Mouse (Mus musculus): ENCODE measurements around the gene Thap7. TPM values are rescaled to one million over a fixed set of nuclear protein-coding genes. Genes with fewer than 3 reads are reported as not detected.
"Not testable (repeated sequence)": the region's sequence is repeated elsewhere in the genome, so short reads cannot be mapped to it uniquely, and the experiment has no call there.

The Thap7 gene
- polyA plus RNA-seq (2012; rRNA removed), result 79.7 and 91.9 TPM in 2 replicates

DNA sequence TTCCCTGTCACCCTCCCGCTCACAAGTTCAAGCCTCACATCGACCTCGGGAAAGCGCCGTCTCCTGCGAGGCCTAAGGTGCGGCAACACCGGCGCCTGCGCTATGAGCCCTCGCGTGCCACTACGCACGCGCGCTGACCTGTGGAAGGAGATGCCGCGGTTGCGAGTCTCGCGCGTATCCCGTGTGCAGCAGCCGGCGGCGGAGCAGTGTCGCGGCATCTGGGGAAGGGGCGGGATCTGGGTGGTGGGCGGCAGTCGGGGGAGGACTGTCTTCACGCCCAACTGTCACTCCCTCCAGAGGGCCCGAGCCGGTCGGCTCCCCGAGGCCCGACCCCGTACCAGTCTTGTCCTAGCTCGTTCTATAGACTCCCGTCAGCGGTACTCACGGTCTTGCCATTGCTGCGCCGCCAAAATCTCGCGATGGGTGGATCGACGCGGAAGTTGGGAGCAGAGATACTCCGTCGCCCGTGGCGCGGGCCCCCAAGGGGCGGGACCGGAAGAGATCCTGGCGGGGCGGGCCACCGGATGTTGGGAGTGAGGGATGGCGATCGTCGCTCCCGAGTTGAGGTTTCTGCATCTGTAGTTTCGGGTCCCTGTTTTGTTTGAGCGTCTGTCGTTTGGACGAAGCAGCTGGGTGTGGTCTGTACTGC lies at the start of gene Thap7:
TSS of gene Thap7 (minus strand) at position 497 of the 649 bp plus-strand sequence.
- DNase-seq (ENCODE audit: low read depth), result no peak

DNA sequence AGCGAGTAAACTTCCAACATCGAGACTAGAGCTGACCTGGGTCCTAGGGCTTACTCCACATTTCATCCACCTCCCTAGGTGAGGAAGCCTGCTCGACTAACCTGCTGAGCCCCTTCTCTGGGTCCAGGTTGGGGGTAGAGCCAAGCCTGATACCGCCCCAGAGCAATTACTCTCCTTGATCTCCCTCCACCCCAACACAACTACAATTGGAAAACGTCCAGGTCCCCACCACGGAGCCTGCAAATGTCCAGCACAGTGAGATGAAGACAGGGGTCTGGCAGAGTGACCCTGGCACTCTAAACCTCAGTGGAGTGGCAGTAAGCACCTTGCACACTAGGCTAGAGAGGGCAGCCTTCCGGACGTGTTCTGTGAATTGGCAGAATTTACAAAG lies 45.9 kb upstream of the Thap7 start:
- DNase-seq (ENCODE audit: low read depth), result no peak

DNA sequence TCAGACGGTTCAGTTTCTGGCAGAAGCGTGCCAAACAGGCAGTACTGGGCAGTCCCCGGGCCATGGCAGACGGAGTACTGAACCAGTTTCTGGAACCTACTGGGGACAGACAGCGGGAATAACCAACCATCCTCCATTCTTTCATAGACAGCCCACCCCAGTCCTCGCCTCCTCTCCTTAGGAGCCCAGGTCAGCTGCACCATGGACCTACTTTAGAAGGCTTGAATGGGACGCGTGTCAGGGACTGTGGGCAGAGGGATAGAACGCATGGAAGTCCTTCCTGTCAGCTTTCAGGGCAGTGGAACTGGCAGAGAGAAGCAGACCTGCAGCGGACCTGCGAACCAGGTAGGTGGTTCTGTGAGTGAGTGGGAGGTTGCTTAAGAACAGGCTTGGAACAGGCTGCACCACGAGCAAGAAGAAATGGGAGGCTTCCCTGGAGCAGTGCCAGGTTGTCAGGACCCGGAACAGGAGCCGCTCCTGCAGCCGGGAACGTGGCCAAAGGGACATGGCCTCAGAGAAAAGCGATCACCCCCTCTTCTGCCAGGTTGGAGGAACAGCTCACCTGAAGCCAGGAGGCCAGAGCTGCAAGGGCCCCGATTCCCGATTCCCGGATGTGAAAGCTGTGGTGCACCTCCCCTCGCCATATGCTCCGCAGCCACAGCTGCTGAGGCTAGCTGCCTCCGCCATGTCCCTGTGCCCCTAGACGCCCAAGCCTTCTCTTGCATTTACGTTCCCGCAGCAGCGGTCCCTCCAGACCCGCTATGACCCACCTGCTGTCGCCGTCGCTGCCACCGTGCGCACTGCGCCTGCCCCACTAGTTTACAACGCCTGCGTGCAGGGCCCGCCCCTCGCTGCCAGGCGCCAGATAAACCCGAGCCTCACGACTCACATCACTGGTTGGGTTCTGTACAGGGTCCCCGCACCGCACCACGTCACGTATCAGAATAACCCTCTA lies 45.2 kb upstream of the Thap7 start:
- DNase-seq (ENCODE audit: low read depth), result peak; percentile 51

DNA sequence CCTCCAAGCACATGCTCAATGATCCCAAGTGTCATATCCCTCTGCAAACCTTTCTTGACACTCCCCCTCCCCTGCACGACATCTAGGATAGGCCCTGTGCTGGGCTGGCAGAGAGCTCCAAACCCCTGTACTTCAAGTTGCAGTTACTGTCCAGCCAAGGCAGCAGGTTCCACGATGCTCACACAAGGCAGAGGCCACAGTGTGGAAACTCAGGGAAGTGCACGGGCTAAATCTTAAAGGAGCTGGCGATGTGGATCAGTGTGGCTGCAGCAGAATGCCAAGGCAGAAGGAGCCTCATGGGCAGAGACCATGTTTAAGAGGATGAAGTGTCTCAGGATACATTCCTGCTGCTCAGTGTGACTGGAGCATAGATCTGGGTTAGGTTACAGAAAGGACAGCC lies 35.2 kb upstream of the Thap7 start:
- no peak for DNase-seq (ENCODE audit: low read depth)

DNA sequence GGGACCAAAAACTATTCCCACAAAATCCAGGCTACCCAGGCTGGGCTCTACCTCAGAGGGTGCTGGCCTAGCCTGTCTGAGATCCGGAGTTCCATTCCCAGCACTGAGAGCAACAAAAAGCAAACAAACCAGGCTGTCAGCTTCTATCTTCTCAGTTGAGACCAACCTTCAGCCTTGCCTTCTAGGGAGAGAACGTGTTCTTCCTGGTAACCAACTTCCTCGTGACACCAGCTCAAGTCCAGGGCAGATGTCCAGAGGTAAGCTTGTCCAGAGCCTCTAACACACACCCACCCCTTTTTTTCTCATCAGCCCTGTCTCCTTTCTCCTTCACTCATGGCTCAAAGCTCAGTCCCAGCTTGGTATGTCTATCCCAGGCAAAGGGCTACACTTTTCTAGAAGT lies 33.8 kb upstream of the Thap7 start:
- DNase-seq (ENCODE audit: low read depth), result no peak

DNA sequence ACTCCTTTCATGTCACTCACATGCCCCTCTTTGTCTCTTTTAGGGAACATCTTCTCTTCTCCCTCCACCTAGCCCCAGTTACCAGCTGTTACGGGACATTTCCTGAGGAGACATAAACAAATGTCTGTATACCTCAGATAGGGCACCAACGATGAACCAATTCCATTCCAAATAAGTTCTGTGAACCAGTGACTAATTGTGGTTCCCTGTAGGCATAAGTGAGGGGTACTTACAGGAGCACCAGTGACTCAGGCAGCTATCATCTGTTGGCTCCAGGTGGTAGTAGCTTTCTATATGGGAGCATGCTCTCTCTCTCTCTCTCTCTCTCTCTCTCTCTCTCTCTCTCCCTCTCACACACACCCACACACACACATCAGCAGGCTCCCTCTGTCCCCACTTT lies 33.3 kb upstream of the Thap7 start:
- no peak for DNase-seq (ENCODE audit: low read depth)

DNA sequence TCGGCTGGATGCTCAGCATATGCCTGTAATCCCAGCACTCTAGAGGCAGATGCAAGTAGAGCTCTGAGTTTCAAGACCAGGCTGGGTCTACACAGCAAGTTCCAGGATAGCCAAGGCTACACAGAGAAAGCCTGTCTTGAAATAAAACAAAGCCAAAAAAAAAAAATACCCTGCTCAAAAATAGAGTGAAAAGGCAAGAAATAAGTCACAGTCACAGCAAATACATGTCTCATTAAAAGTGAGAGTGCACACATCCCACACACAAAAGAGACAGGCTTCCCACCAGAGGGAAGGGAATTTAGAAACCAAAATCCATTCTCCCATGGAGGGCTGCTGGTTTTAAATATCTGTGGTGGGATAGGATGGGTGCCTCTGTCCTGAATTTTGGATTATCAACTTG lies 32.6 kb upstream of the Thap7 start:
- no peak for DNase-seq (ENCODE audit: low read depth)

DNA sequence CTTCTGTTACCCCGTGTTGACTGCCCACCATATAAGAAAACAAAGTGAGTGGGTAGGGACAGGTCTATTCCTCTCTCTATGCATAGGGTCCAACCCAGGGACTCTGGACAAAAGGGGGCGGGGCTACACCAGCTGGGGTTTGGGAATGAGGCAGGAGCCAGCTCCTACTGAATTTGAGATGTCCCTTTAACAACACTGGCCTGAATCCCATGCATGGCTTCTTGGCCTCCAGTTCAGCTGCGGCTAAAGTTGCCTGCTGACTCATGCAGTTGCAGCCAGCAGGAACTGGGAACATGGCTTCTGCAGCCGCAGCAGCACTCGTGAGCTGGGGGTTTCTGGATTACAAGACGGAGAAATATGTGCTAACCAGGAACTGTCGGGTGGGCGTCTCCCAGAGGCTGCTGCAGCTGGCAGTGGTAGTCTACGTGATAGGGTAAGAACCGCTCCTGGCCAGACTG lies 30.8 kb upstream of the Thap7 start, which contains the start of gene P2rx6:
TSS of gene P2rx6 (plus strand) at position 135 of the 458 bp plus-strand sequence.
- no peak for DNase-seq (ENCODE audit: low read depth)

DNA sequence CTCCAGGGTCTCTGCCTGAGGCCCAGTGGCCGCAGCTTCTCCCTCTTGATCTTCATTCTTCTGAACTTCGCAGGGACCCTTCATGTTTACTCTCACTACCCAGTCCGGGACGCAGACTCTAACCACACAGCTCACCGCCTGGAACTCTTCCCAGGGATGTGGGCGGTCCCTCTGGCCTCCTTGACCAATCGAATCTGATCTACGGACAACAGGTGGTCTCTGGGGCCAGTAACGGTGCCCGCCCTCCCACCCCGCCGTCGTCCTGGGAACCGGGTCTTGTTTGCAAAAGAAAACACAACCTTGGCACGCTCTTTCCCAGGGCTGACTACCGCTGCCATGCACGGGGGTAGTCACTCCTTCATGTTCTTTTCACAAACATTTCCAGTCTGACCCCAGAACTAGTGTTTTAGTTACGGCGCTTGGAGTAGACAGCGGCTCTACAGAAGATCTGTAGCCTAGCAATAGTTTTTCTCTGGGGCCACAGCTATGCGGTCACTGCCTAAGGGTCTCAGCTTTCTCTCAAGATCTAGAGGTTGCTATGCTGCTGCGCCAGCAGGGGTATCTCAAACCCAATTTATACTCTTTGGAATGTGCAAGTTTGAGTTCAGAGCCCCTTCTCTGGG lies 30.3 kb upstream of the Thap7 start, which contains the start of gene Lrrc74b:
TSS of gene Lrrc74b (minus strand) at position 120 of the 623 bp plus-strand sequence.
- no peak for DNase-seq (ENCODE audit: low read depth)

DNA sequence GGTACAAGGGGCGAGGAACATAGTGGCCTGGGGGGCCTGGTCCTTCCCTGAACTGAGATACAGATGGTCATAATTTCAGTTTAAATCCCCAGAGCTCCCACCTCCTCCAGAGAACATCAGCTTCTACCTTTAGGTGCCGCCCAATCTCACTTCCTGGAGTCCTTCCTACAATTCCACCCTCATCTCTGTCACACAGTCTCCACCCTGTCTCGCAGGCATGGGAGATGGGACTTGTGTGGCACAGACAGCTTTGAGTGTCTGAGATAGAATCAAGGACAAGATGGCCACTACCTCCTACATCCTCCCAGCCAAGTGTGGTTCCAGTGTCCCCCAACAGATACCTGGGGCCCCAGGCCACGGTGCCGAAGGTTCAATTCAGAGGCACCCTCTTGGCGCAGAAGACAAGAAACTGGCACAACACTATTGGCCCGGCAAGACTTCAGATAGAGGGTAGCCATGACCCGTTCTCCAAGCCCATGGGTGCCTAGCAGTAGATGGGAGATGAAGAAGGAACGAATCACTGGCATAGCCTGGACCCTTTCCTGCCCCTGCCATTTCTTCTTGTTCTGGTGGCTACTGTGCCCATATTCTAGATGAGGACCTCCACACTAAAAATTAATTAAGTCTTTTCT lies 28.6 kb upstream of the Thap7 start:
- DNase-seq (ENCODE audit: low read depth), result no peak

DNA sequence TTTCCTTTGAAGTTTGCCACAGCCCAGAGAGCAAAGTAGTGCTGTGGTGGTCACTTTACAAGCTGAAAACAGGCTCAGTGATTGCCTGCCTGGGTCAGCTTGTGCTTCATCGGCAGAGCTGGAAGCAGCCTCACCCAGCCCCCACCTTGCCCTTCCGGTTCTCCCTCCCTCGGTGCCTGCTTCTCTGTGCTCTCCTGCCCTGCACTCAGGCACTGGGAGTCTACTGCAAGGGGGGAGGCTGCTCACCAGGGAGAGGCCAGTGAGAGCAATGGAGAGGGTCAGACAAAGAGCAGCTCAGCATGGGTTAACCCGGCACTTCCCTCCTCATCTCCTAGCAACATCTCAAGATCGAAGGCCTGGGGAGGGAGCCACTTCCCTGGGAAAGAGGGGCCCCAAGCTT lies 27.9 kb upstream of the Thap7 start:
- DNase-seq (ENCODE audit: low read depth), result no peak

DNA sequence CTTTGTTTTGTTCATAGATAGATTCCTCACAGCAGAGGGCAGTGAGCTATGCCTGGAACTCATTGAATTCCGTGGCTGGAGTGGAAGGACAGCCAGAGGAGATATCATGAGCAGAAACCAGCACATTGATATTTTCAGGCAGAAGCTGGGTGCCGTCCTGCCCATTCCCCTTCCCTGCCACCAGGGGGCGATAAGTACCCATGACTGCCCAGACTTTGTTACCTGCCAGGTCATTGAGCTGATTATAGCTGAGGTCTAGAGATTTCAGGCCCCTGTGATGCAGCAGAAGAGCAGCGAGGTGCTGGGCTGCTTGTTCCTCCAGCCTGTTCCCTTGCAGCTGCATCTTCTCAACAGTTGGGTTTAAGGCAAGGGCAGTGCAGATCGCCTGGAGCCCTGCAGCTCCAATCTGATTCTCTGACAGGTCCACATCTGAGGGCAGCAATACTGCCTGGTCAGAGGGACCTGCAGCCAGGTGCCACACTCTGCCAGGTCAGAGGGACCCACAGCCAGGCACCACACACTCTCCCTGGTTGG lies 27.1 kb upstream of the Thap7 start:
- DNase-seq (ENCODE audit: low read depth), result no peak

DNA sequence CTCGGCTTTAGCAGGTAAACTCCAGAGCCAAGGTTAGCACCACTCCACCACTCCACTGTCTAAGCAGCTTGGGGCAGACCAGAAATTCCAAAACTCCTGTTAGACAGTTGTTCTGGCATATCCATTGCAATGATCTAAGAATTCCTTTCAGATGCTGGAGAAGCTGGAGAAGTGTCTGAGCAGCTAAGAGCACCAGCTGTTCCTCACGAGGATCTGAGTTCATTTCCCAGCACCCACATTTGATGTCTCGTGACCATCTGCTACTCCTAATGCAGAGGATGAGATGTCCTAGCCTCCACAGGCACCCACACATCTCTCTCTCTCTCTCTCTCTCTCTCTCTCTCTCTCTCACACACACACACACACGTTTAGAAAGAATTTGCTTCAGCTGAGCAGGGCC lies 26.0 kb upstream of the Thap7 start:
- DNase-seq (ENCODE audit: low read depth), result no peak

DNA sequence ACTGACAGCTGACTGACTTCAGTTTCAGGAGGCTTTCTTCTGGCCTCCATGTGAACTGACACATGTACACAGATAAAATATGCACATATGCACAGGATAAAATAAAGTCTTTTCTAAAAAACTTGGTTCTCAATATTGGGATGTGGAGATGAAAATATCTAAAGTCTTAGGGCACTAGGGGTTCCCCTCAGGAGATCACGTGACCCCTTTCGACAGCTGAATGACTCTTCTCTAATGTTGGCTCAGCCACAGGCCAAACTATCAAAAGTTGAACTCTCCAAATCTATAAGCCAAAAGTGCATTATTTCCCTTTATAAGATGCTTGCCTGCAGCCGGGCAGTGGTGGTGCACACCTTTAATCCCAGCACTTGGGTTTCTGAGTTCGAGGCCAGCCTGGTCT lies 25.2 kb upstream of the Thap7 start:
- DNase-seq (ENCODE audit: low read depth), result no peak

DNA sequence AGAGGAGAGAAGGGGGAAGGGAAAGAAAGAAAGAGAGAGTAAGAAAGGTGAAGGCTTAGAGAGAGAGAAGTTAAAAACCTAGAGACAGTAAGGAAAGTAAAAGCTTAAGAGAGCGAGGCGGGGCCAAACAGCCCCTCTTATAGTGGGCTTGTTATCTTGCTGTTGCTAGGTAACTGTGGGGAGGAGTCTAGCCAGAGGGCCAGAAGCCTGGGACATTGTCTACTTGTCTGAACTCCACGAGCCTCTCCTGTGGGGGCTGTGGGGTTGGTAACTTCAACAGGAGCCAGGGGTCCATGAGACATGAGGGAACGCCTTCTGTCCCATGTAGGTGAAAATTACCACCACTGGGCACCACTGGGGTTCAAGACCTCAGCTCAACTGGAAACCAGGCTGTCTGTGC lies 23.8 kb upstream of the Thap7 start:
- not testable (repeated sequence) for DNase-seq (ENCODE audit: low read depth)

DNA sequence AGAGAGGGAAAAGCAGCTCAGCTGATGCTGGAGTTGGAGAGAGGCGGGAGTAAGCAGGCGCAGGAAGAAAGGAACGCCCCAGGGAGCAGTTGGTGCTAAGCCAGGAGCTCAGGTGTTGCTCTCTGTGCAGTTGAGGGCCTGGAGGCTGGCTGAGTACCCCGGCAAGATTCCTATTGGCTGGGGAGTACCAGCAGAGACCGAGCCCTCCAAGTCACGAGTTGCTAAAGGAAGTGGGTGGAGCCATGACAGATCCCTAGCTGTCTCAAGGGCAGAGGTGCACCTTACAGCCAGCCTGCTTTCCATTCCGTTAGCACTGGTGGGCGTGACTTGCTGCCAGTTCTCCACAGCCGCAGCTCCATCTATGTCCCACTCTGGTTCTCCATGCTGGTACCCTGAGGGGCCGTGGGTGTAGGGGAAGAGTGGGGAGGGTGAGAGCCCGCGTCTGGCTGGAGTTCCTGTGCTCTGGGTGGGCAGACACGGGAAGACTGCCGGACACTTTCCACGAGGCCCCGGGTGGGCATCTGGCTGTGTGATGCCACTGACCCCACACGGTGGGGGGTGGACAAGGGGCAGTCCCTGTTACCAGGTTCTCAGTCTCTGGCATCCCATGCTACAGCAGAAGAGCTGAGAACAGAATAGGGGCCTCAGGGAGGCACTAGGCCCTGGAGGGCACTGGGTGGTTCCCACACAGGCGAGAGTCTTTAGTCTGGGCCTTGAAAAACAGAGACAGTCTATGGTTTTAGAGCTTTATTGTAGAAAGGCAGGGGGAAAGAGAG lies 23.2 kb upstream of the Thap7 start:
- no peak for DNase-seq (ENCODE audit: low read depth)

DNA sequence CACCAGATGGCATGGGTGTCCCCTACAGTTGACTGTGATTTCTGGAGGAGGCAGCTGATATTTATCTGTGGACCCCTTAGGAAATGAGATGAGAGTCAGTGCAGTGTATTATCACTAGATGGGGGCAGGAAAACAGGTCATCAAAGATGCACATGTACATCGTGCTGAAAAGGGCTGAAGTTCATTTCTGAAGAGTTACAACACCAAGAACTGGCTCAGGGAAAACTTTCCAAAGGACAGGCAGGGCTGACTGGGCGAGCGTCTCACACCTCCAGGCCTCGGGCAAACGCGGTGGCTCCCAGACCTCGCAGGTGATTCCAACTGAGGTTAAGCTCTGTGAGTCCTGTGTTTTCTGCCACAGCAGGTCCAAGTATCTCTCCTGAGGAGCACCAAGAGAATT lies 21.9 kb upstream of the Thap7 start:
- no peak for DNase-seq (ENCODE audit: low read depth)

DNA sequence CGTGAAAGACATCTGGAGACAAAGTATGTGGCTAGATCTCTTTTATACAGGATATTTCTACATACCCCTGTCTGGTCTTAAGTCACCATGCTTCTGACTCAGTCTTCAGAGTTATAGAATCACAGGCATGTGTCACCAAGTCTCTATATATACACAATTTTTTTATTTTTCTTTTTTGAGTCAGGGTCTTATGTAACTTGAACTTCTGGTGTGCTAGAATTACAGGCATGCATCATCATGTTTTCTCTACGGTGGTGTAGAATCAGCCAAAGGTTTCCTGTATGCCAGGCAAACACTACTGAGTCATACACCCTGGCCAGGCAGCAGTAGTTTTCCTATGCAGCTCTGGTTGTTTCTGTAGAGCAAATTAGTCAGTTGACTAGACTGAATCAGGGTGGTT lies 11.7 kb upstream of the Thap7 start:
- no peak for DNase-seq (ENCODE audit: low read depth)

DNA sequence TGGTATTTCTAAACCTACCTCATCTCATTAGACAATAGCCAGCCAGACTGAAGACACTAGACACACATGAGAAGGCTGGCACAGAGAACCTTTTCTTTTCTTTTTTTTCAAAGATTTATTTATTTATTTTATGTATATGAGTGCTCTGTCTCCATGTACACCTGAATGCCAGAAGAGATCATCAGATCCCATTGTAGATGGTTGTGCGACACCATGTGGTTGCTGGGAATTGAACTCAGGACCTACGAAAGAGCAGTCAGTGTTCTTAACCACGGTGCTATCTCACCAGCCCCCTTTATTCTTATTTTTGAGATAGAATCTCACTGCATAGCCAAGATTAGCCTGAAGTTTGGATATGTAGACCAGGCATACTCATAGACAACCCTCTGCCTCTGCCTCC lies 5.6 kb upstream of the Thap7 start:
- DNase-seq (ENCODE audit: low read depth), result no peak

DNA sequence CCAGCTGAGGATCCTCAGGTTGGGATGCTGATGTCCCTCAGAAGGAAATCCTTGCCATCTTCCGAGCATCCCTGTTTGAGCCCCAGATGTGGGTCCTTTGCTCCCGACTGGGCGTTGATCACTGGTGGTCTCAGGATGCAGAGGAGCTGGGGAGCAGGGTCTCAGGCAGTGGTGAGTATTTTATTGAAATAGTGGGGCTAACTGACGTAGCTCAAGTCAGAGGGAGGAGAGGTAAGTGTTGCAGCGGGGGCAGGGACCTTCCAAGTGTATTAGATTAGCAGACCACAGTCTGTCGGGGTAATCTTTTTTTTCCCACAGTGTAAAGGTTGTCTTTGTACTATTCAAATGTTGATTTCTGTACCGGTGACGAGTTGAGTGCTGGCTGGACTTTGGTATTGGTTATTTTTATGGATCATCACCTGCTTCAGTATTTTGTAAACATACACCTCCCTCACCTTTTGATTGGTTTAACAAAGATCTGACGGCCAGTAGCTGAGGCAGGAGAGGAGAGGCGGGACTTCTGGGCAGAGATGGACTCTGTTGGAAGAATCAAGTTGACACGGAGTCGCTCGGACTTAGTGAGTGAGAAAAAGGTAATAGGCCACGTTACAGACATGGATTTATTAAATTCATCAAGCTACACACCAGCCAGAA lies 1.9 kb upstream of the Thap7 start:
- no peak for DNase-seq (ENCODE audit: low read depth)
